Mouse (Mus musculus): ENCODE data around the gene Bcas3.

Gene Bcas3

GRCm38 (mm10) chr11:85841211-85841681 is 488.3 kb downstream of the Bcas3 start:
- no peak for DNase-seq (ENCODE audit: low read depth, low spot score)

GRCm38 (mm10) chr11:85841980-85842379 is 489.0 kb downstream of the Bcas3 start:
- peak; percentile 62 for DNase-seq (ENCODE audit: low read depth, low spot score)

DNA sequence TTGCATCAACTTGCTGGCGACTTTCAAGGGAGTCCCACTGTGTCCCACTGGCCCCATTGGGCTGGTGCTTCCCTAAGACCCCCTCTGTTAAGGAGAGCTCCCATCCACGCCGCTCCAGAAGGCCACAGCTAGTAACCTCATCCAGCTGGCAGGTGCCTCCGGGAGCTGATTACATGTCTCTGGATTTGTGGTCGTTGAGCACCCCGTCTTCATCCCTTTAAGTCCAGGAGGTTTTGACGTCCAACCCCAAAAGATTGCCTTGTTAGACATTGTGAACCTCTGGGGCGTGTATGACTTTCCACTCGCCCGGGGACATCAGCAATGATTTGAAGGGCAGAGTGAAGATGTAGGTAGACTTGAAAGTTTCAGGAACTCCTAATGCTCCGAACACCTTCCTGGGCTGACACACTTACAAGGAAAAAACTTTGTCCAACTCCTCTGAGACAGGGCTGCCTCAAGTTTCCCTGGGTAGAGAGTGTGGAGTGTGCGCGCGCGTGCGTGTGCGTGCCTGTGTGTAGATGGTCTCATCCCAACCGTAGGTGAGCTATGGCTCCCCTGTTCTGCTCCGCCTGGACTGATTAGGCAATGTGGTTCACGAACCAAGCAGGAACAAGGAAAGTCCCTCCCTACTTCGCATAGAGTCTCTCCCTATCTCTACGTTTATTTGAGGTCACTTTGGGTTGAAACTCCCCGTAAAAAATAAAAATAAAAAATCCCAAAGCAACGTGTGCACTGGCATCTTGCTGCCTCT is 489.8 kb downstream of the Bcas3 start:
- DNase-seq (ENCODE audit: low read depth, low spot score) = no peak

- DNase-seq (ENCODE audit: low read depth, low spot score) = peak; percentile 77
Observed at GRCm38 (mm10) chr11:85843347-85843692, 490.4 kb downstream of the Bcas3 start.

DNA sequence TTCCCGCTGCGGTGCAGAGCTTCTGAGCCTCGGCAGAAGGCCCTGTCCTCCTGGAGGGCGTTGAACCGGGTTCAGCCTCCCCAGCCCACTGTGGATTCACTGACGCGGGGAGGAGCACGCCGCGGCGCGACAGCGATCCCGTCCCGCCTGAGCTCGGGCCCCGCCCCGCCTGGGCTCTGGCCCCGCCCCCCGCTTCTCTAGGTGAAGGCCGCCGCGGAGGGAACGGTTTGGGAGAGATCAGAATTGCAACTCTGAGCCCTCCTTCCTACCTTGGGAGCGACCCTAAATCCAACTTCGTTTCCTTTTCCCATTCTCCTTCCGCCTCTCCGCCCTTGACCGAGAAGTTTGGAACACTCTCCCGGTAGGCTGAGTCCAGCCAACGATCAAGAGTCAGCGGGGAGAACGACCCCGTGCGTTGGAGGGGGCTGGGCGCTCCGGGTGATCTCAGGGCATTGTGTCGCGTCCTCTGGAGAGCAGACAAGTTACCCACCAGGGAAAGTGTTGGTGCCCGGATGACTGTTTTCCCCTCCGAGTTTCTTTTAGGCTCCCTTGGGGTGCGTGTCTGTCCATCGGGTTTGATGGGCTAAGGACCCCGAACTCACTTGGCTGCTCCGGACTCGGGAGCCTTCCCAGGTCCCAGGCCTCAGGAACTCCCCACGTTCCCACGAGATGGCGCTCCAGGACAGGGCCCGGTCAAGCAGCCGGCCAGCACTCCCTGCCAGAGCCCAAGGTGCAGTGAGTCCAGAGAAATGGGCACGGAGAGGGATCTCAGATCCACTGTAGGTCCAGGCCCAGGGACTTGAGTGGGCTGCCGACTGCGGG is 491.4 kb downstream of the Bcas3 start:
- peak; percentile 86 for DNase-seq (ENCODE audit: low read depth, low spot score)

GRCm38 (mm10) chr11:85844971-85845370 is 492.0 kb downstream of the Bcas3 start:
- no peak for DNase-seq (ENCODE audit: low read depth, low spot score)

- DNase-seq (ENCODE audit: low read depth, low spot score) = no peak
Observed at GRCm38 (mm10) chr11:85845921-85846320, 493.0 kb downstream of the Bcas3 start.

DNA sequence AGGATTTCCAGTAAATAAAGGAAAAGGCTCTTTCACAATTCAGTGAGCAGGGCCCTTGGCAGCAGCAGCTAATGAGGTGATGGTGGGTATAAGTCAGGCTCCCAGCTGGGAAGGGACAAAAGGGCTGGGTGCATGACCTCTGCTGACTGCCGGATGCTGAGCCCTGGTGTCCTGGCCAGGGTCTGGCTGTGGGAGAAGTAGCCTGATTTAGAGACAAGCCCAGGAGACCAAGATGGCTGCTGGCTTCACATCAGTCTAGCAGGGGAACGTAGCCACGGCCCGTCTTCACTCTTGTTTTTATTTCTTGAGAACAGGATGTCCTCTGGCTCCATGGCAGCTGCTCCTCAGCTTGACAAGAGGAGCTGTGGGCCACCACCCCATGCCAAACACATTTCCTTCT is 493.5 kb downstream of the Bcas3 start:
- DNase-seq (ENCODE audit: low read depth, low spot score) = peak; percentile 5

DNA sequence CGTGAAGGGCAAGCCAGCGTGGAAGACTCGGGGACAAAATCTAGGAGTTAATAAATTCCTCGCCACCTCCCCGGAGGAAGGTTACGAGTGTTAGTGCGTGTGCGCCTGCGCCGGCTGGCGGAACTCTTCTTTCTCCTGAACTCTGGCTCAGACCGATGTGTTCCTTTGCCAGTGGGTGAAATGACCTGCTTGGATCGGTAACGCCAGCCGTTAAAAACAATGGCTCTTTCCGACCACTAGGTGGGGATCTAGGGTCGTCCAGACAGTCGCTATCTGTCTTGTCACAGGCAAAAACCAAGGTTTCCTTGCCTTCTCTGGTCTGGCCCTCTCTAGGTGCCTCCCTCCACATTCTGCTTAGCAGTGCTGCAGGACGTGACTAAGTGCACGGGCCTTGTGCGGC is 496.1 kb downstream of the Bcas3 start:
- DNase-seq (ENCODE audit: low read depth, low spot score) = peak; percentile 90

GRCm38 (mm10) chr11:85850233-85850632 is 497.3 kb downstream of the Bcas3 start, which contains the start of gene Gm11444:
Gene Gm11444, minus strand, starts transcription at chr11:85850333.
- DNase-seq (ENCODE audit: low read depth, low spot score) = peak; percentile 4

GRCm38 (mm10) chr11:85850758-85851157 is 497.8 kb downstream of the Bcas3 start:
- peak; percentile 49 for DNase-seq (ENCODE audit: low read depth, low spot score)

DNA sequence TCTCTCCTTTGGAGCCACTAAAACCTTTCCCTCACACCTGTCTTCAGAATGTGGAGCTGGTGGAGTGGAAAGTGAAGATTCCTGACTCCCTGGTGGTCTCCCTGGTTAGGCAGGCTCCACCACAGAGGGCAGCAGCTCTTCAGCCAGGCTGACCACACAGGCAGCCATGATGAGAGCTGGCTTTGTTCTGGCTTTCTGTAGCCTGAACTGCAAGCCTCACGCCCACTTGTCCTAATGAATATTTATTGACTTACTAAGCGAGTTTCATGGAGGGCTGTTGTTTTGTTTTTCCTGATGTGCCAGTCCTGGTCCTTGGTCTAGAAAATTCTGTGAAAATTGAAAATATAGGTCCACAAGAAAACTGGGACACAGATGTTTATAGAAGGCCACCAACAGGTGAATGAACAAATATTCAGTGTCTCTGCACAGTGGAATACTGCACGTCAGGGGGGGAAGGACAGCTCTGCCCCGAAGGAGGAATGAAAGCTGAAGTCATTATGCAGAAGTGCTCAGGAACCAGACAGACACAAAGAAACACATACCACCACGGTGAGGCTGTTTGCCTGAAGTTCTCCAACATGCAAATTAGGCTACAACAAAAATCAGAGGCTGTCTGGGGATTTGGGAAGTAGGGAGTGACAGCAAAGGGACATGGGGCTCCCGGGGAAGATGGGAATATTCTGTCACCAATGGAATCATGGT is 505.2 kb downstream of the Bcas3 start:
- DNase-seq (ENCODE audit: low read depth, low spot score) = no peak

DNA sequence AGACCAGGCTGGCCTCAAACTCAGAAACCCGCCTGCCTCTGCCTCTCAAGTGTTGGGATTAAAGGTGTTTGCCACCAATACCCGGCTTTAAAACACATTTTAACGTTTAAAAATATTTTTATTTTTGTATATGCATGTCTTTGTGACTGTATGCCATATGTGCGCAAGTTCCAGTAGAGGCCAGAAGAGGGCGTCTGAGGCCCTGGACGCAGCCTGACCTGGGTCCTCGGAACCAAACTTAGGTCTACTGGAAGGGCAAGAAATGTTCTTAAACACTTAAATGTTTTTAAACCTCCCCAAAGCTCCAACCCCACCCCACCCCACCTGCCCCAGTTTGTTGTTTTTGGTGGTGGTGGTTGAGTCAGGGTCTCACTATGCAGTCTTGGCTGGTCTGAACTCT is 511.4 kb downstream of the Bcas3 start:
- peak; percentile 65 for DNase-seq (ENCODE audit: low read depth, low spot score)
